Mouse (Mus musculus) brain, embryonic 14.5 days (tissue): ENCODE results near the gene Nectin2.

Experiments used
- CTCF ChIP-seq: fragments of 200-500 bp; IDR thresholded peaks from 2 replicates; pipeline ENCODE4 v1.5.1; 2012; ENCODE audit warnings: inconsistent platforms, mild to moderate bottlenecking, moderate library complexity, borderline replicate concordance; ENCODE audit not compliant: insufficient read depth, insufficient read length; ENCODE audit errors: extremely low read depth
- POLR2A ChIP-seq: fragments of 200-500 bp; IDR thresholded peaks from 2 replicates; pipeline ENCODE4 v1.6.1; 2012; ENCODE audit warnings: mild to moderate bottlenecking, inconsistent platforms, borderline replicate concordance; ENCODE audit not compliant: poor library complexity, insufficient read depth, insufficient read length, severe bottlenecking; ENCODE audit errors: extremely low read depth

DNA sequence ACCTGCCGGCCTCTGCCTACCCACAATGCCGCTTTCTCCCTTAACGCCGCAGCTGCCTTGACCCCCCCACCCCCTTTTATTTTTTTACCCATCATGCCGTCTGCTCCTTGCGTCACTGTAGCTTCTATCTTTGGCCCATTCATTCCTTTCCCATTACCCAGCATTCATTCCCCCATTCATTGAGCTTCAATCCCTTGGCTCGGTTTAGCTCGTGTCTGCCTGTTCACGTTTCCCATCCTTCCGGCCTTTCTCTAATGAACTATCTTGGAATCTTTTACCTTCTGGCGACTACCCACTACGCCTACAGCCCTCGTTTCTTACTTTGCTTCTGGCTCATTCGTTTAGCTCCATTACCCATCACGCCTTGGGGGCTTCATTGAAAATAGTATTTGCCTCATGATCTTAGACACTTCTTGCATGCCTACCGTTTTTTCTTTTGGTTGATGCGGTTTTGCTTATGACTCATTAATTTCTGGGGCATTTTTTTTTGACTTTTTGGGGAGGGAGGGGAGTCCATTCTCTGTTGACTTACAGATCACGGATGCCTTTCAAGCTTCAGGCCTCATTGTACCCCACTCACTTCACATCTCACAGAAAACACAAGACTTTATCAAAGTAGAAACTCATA lies 34.1 kb downstream of the Nectin2 start:
- TF ChIP-seq CTCF (no peak), POLR2A (no peak; the same call in 1 of the 2 replicates)
